Comparison of ENCODE assay signal across 9 mouse cellular contexts in the genomic region with DNA sequence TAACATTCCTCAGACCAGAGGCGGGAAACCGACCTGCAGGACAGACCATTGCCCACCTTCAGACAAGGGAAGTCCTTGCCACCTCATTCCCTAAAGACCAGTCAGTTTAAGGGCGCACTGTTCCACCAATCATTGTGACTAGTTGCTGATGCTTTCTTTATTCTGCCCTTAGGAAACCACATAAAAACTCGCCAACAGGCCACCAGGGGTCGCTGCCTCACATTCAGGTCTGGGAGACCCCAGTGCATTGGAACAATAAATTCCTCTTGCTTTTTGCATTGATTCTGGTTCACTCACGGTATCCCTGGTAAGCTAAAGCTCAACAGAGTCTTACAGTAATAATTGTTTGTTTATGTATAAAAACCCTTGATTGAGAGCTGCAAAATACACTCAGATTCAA. TPM values are rescaled to one million over a fixed set of nuclear protein-coding genes. Genes with fewer than 3 reads are reported as not detected.
A peak's percentile ranks its signal among the peaks of the same experiment; 100 is the strongest.
DNase-seq lines count a peak whose midpoint lies in the region; ATAC-seq and TF ChIP-seq lines count a peak whose summit lies in the region.
"Had no signal": no experiment of that assay in that cellular context is flagged by ENCODE, and none has a peak within 500 bp of the region (broad histone marks: within the 10 kb centered on the region; RNA-seq: fewer than 3 reads in every experiment).

No protein-coding gene starts in this region.

- 13% methylated on average over 6 of the region's 6 CpGs for WGBS in liver, embryonic 12.5 days (ENCODE audit: insufficient replicate concordance)

- H3K36me3 ChIP-seq in liver, embryonic 12.5 days, result no peaks in the 10 kb centered on the region
- no peaks in the 10 kb centered on the region for H3K36me3 ChIP-seq in ES-E14 (ENCODE audit: control insufficient read depth, insufficient read depth, low read length, poor library complexity, severe bottlenecking)

- ATAC-seq in frontal cortex, adult (ENCODE audit: low TSS enrichment), result no peak
- ATAC-seq in liver, embryonic 12.5 days, result no peak

- H3K4me1 ChIP-seq in liver, embryonic 12.5 days, result no peaks in the 10 kb centered on the region
- no peaks in the 10 kb centered on the region for H3K4me1 ChIP-seq in ES-E14 (ENCODE audit: control insufficient read depth in 2 of 2, insufficient read depth in 2 of 2, low read length in 2 of 2, poor library complexity in 1 of 2)

- no peak overlapping the region for H3K27ac ChIP-seq in liver, embryonic 12.5 days
- H3K27ac ChIP-seq in ES-E14 (ENCODE audit: insufficient read depth, low read depth, low read length, poor library complexity, severe bottlenecking), result no peak overlapping the region

- peak; percentile 30 to 35 for DNase-seq in frontal cortex, postnatal 25 days (ENCODE audit: low spot score in 2 of 2)
- peak; percentile 35 for DNase-seq in liver
- peak; percentile 40 for DNase-seq in ES-E14 (ENCODE audit: low read depth, low spot score)
- peak; percentile 76 for DNase-seq in embryo, embryonic 10.5 days (ENCODE audit: low spot score)
- DNase-seq in mesoderm, embryonic 11.5 days (ENCODE audit: low read depth, low spot score), result peak; percentile 66
- no peak for DNase-seq in urinary bladder, postnatal 4 days (ENCODE audit: low spot score in 2 of 2)

- H3K9ac ChIP-seq in liver, embryonic 12.5 days, result no peak overlapping the region
- H3K9ac ChIP-seq in ES-E14 (ENCODE audit: insufficient read depth, low read depth, low read length, poor library complexity, severe bottlenecking), result no peak overlapping the region

- H3K4me2 ChIP-seq in liver, embryonic 12.5 days, result no peak overlapping the region

- no peaks in the 10 kb centered on the region for H3K9me3 ChIP-seq in liver, embryonic 12.5 days (replicated peaks)
- no peaks in the 10 kb centered on the region for H3K9me3 ChIP-seq in ES-E14 (ENCODE audit: control insufficient read depth, insufficient read depth, low read depth, low read length)

- in situ Hi-C loops in ES-E14 (cut with MboI; ENCODE audit: low sequenced_read_pairs in 2 of 2, unreplicated experiment in 2 of 2), result no loop called here

- H3K27me3 ChIP-seq in liver, embryonic 12.5 days (replicated peaks), result peaks cover under 1% of the 10 kb centered on the region; the same call in 1 of the 2 replicates

- H3K4me3 ChIP-seq in liver, embryonic 12.5 days, result no peak overlapping the region
- no peak overlapping the region for H3K4me3 ChIP-seq in ES-E14 (ENCODE audit: insufficient read depth in 1 of 2, low read depth in 1 of 2, low read length in 2 of 2, poor library complexity in 1 of 2, severe bottlenecking in 1 of 2)

TF ChIP-seq in ES-E14, 5 proteins besides CTCF, POLR2A, EP300 and RAD21:
- TF ChIP-seq ZC3H11A (IDR thresholded peaks at IDR 0.05; ENCODE audit: borderline replicate concordance, low read depth, low read length) (no peak), MAFK (IDR thresholded peaks at IDR 0.05; ENCODE audit: insufficient read depth, low read depth, low read length) (no peak), HCFC1 (IDR thresholded peaks at IDR 0.05; ENCODE audit: borderline replicate concordance, insufficient read depth, low read length) (no peak), ZNF384 (IDR thresholded peaks at IDR 0.05; ENCODE audit: low read depth, low read length) (no peak), CHD2 (IDR thresholded peaks at IDR 0.05; ENCODE audit: low read depth, low read length) (no peak)
TF ChIP-seq in ES-E14: peak in this region for 0.

RNA-seq across cellular contexts. Expression of gene Fcna, which starts 12.1 kb away (rescaled TPM):
- polyA plus RNA-seq in liver, embryonic 12.5 days (2016; fragmentation: Nextera tagmentation; extraction: Ambion mirVana), result 30.8 and 35.6 TPM in 2 replicates
- not detected in 2 replicates for total RNA-seq in ES-E14 (2012; rRNA removed)
- total RNA-seq: neutrophil, adult 5-6 weeks had no signal

RNA-seq across cellular contexts. Expression of gene Lcn8, which starts 13.0 kb away (rescaled TPM):
- polyA plus RNA-seq in liver, embryonic 12.5 days (2016; fragmentation: Nextera tagmentation; extraction: Ambion mirVana), result not detected in 2 replicates
- total RNA-seq in ES-E14 (2012; rRNA removed), result not detected in 2 replicates
- total RNA-seq: neutrophil, adult 5-6 weeks had no signal

RNA-seq across cellular contexts. Expression of gene Lcn5, which starts 17.9 kb away (rescaled TPM):
- not detected in 2 replicates for polyA plus RNA-seq in liver, embryonic 12.5 days (2016; fragmentation: Nextera tagmentation; extraction: Ambion mirVana)
- not detected in 2 replicates for total RNA-seq in ES-E14 (2012; rRNA removed)
- total RNA-seq: neutrophil, adult 5-6 weeks had no signal

RNA-seq across cellular contexts. Expression of gene Tmem141, which starts 18.1 kb away (rescaled TPM):
- 7.1 and 8.0 TPM in 2 replicates for polyA plus RNA-seq in liver, embryonic 12.5 days (2016; fragmentation: Nextera tagmentation; extraction: Ambion mirVana)
- 6.7 and 10.9 TPM in 2 replicates for total RNA-seq in ES-E14 (2012; rRNA removed)

RNA-seq across cellular contexts. Expression of gene Ccdc183, which starts 22.4 kb away (rescaled TPM):
- 0.14 and 0.28 TPM in 2 replicates for polyA plus RNA-seq in liver, embryonic 12.5 days (2016; fragmentation: Nextera tagmentation; extraction: Ambion mirVana)
- 0.04 TPM in 1 of 2 replicates, not detected in the other for total RNA-seq in ES-E14 (2012; rRNA removed)
- total RNA-seq: neutrophil, adult 5-6 weeks had no signal

Comparison
In these comparisons a context has a peak if more than half of its experiments do, and no peak if none do; other contexts are left out.
1. DNase-seq: peak in frontal cortex, postnatal 25 days (2 of 2), liver (single experiment), ES-E14 (single experiment), embryo, embryonic 10.5 days (single experiment) and mesoderm, embryonic 11.5 days (single experiment); none in urinary bladder, postnatal 4 days (0 of 2).